Mouse (Mus musculus) midbrain, embryonic 14.5 days (tissue): Measurements from ENCODE around the gene Mbd5. TPM values are rescaled to one million over a fixed set of nuclear protein-coding genes. Genes with fewer than 3 reads are reported as not detected.

Experiments used
- ATAC-seq: fragments of 200-750 bp; cut with Nextera tagmentation; 2 replicates; pipeline ENCODE4 v1.8.0; 2017; ENCODE audit warnings: moderate number of reproducible peaks, moderate library complexity; ENCODE audit not compliant: low FRiP score, low TSS enrichment
- DNase-seq: peaks from one replicate; pipeline ENCODE4 v3.0.0-alpha.2; 2015
- H3K27ac ChIP-seq: fragments of 300-500 bp; sonication (generic); replicated peaks from 2 replicates; pipeline ENCODE4 v1.5.1; 2014; ENCODE audit warnings: mild to moderate bottlenecking, low read depth, low read length, moderate library complexity
- H3K27me3 ChIP-seq: fragments of 300-500 bp; sonication (generic); 2 replicates; pipeline ENCODE4 v1.6.1; 2014; ENCODE audit warnings: low read length, control low read depth, mixed read lengths; ENCODE audit not compliant: control insufficient read depth, insufficient read depth
- H3K36me3 ChIP-seq: fragments of 300-500 bp; sonication (generic); 2 replicates; pipeline ENCODE4 v1.6.1; 2014; ENCODE audit warnings: low read length, control low read depth; ENCODE audit not compliant: control insufficient read depth, insufficient read depth
- H3K4me1 ChIP-seq: fragments of 300-500 bp; sonication (generic); 2 replicates; pipeline ENCODE4 v1.6.1; 2014; ENCODE audit warnings: mild to moderate bottlenecking, antibody characterized with exemption, low read length, control low read depth; ENCODE audit not compliant: control insufficient read depth, insufficient read depth
- H3K4me2 ChIP-seq: fragments of 300-500 bp; sonication (generic); 2 replicates; pipeline ENCODE4 v1.6.1; 2014; ENCODE audit warnings: mild to moderate bottlenecking, low read length, moderate library complexity
- H3K4me3 ChIP-seq: fragments of 300-500 bp; sonication (generic); replicated peaks from 2 replicates; pipeline ENCODE4 v1.5.1; 2014; ENCODE audit warnings: low read depth, low read length
- H3K9ac ChIP-seq: fragments of 300-500 bp; sonication (generic); replicated peaks from 2 replicates; pipeline ENCODE4 v1.6.1; 2014; ENCODE audit warnings: mild to moderate bottlenecking, low read length, moderate library complexity
- H3K9me3 ChIP-seq: fragments of 300-500 bp; sonication (generic); 2 replicates; pipeline ENCODE4 v1.6.1; 2016; ENCODE audit warnings: low read length, control low read depth, mixed read lengths; ENCODE audit not compliant: control insufficient read depth
- WGBS: fragments of 180-500 bp; shearing (Covaris S2); extraction: QIAGEN DNeasy Blood & Tissue Kit; methylation state at CpG from one replicate; pipeline ENCODE4 v1.1.7; 2014; 5-methylcytosine and 5-hydroxymethylcytosine counted together
- polyA plus RNA-seq: library from polyadenylated mRNA; unstranded; fragments of >200 nt; fragmentation: Nextera tagmentation; extraction: Ambion mirVana; gene quantifications from 2 replicates; pipeline ENCODE4 v1.2.1, GENCODE M21; 2014

Gene Mbd5
- 30.8 and 40.5 TPM in 2 replicates for polyA plus RNA-seq

GRCm38 (mm10) chr2:48948841-48949584, at the start of gene Mbd5:
Gene Mbd5 (plus strand): TSS chr2:48949508.
- peak within 1 kb of the TSS; percentile 94 for H3K27ac ChIP-seq
- peak within 1 kb of the TSS; percentile 84 for H3K9ac ChIP-seq
- no peaks in the 10 kb centered on the region for H3K27me3 ChIP-seq
- DNase-seq (peak; percentile 99), ATAC-seq (peak; percentile 99)
- H3K4me1 ChIP-seq = peaks cover 13% of the 10 kb centered on the region
- WGBS = under 1% methylated on average over 48 of the region's 49 CpGs
- peak within 1 kb of the TSS; percentile 75 for H3K4me3 ChIP-seq
- peak within 1 kb of the TSS; percentile 68 for H3K4me2 ChIP-seq
- H3K9me3 ChIP-seq = no peaks in the 10 kb centered on the region
- H3K36me3 ChIP-seq = no peaks in the 10 kb centered on the region

- 74% methylated on average over 2 of the region's 2 CpGs for WGBS
- DNase-seq = peak; percentile 75
Measured at GRCm38 (mm10) chr2:48908866-48909265, 40.4 kb upstream of the Mbd5 start.

GRCm38 (mm10) chr2:48914185-48914584, 35.1 kb upstream of the Mbd5 start:
- Histone ChIP-seq H3K27me3 (no peaks in the 10 kb centered on the region), H3K27ac (no peak overlapping the region), H3K9me3 (no peaks in the 10 kb centered on the region), H3K36me3 (peaks cover 21% of the 10 kb centered on the region), H3K4me2 (no peak overlapping the region), H3K9ac (no peak overlapping the region), H3K4me3 (no peak overlapping the region), H3K4me1 (no peaks in the 10 kb centered on the region)
- 67% methylated on average over 1 of the region's 1 CpGs for WGBS
- no peak for ATAC-seq
- DNase-seq = no peak

More at GRCm38 (mm10) chr2:48908866-48909265, 40.4 kb upstream of the Mbd5 start:
- no peak overlapping the region for H3K4me3 ChIP-seq
- no peak overlapping the region for H3K27ac ChIP-seq
- H3K4me1 ChIP-seq = no peaks in the 10 kb centered on the region
- no peak overlapping the region for H3K9ac ChIP-seq
- H3K4me2 ChIP-seq = no peak overlapping the region
- no peak for ATAC-seq
- H3K27me3 ChIP-seq = no peaks in the 10 kb centered on the region
- H3K9me3 ChIP-seq = no peaks in the 10 kb centered on the region
- H3K36me3 ChIP-seq = peaks cover 37% of the 10 kb centered on the region

GRCm38 (mm10) chr2:48915832-48916231, 33.5 kb upstream of the Mbd5 start:
- no peak overlapping the region for H3K4me2 ChIP-seq
- DNase-seq = no peak
- ATAC-seq = no peak
- H3K4me3 ChIP-seq = no peak overlapping the region
- no peak overlapping the region for H3K9ac ChIP-seq
- H3K4me1 ChIP-seq = no peaks in the 10 kb centered on the region
- peaks cover 21% of the 10 kb centered on the region for H3K36me3 ChIP-seq
- no peaks in the 10 kb centered on the region for H3K27me3 ChIP-seq
- no peaks in the 10 kb centered on the region for H3K9me3 ChIP-seq
- no peak overlapping the region for H3K27ac ChIP-seq

- Histone ChIP-seq H3K9me3 (no peaks in the 10 kb centered on the region), H3K4me2 (no peak overlapping the region), H3K9ac (no peak overlapping the region), H3K27ac (no peak overlapping the region), H3K36me3 (peaks cover 26% of the 10 kb centered on the region), H3K4me1 (no peaks in the 10 kb centered on the region), H3K4me3 (no peak overlapping the region), H3K27me3 (no peaks in the 10 kb centered on the region)
- ATAC-seq (no peak), DNase-seq (no peak)
- WGBS = 97% methylated on average over 2 of the region's 2 CpGs
Measured at GRCm38 (mm10) chr2:48935058-48935457, 14.2 kb upstream of the Mbd5 start.

- no peaks in the 10 kb centered on the region for H3K9me3 ChIP-seq
- no peak overlapping the region; the same call in 1 of the 2 replicates for H3K9ac ChIP-seq
- H3K4me2 ChIP-seq = peak overlapping the region; percentile 56
- no peak for DNase-seq
- no peaks in the 10 kb centered on the region for H3K36me3 ChIP-seq
- H3K4me1 ChIP-seq = peaks cover 13% of the 10 kb centered on the region
- peak overlapping the region; percentile 75 for H3K4me3 ChIP-seq
- no peak for ATAC-seq
- 74% methylated on average over 3 of the region's 3 CpGs for WGBS
- H3K27me3 ChIP-seq = no peaks in the 10 kb centered on the region
- H3K27ac ChIP-seq = no peak overlapping the region
Measured at GRCm38 (mm10) chr2:48947761-48948160, 1.5 kb upstream of the Mbd5 start.

GRCm38 (mm10) chr2:48949743-48950251, 489 bp downstream of the Mbd5 start:
- H3K4me2 ChIP-seq = peak overlapping the region; percentile 68
- H3K27me3 ChIP-seq = no peaks in the 10 kb centered on the region
- H3K36me3 ChIP-seq = no peaks in the 10 kb centered on the region
- DNase-seq (peak; percentile 66), ATAC-seq (peak; percentile 72)
- H3K4me1 ChIP-seq = peaks cover 13% of the 10 kb centered on the region
- H3K9ac ChIP-seq = peak overlapping the region; percentile 74
- peak overlapping the region; percentile 75 for H3K4me3 ChIP-seq
- H3K27ac ChIP-seq = peak overlapping the region; percentile 94
- WGBS = 0% methylated on average over 8 of the region's 9 CpGs
- H3K9me3 ChIP-seq = no peaks in the 10 kb centered on the region

- H3K36me3 ChIP-seq = no peaks in the 10 kb centered on the region
- DNase-seq = no peak
- H3K9me3 ChIP-seq = no peaks in the 10 kb centered on the region
- peak within 1 kb of the TSS; percentile 94 for H3K27ac ChIP-seq
- peak within 1 kb of the TSS; percentile 84 for H3K9ac ChIP-seq
- H3K4me2 ChIP-seq = peak within 1 kb of the TSS; percentile 68
- peaks cover 13% of the 10 kb centered on the region for H3K4me1 ChIP-seq
- no peak; the same call in 1 of the 2 replicates for ATAC-seq
- WGBS = 0% methylated on average over 2 of the region's 2 CpGs
- no peaks in the 10 kb centered on the region for H3K27me3 ChIP-seq
- peak within 1 kb of the TSS; percentile 75 for H3K4me3 ChIP-seq
Measured at GRCm38 (mm10) chr2:48950252-48950315, 776 bp downstream of the Mbd5 start, which contains the start of gene Orc4. Gene Orc4 (minus strand): TSS chr2:48950277.

- Histone ChIP-seq H3K27ac (peak overlapping the region; percentile 94), H3K4me3 (peak overlapping the region; percentile 75), H3K4me1 (peaks cover 13% of the 10 kb centered on the region), H3K27me3 (no peaks in the 10 kb centered on the region), H3K9me3 (no peaks in the 10 kb centered on the region), H3K9ac (peak overlapping the region; percentile 74), H3K36me3 (no peaks in the 10 kb centered on the region), H3K4me2 (peak overlapping the region; percentile 68)
- DNase-seq = peak; percentile 42
- no peak for ATAC-seq
- WGBS = 7% methylated on average over 6 of the region's 6 CpGs
Measured at GRCm38 (mm10) chr2:48950316-48950880, 1.1 kb downstream of the Mbd5 start.
